Mouse (Mus musculus): ENCODE results near the gene Slc44a1. TPM values are rescaled to one million over a fixed set of nuclear protein-coding genes. Genes with fewer than 3 reads are reported as not detected.

The Slc44a1 gene
- polyA plus RNA-seq, 1 experiment, result 13.9 TPM

- no peak for TF ChIP-seq POLR2A (IDR thresholded peaks at IDR 0.05; ENCODE audit: borderline replicate concordance, extremely low read depth, insufficient read depth, insufficient read length, poor library complexity, severe bottlenecking)
- no peak for DNase-seq (ENCODE audit: low read depth)
Observed at GRCm38 (mm10) chr4:53437110-53437755, 3.0 kb upstream of the Slc44a1 start.

GRCm38 (mm10) chr4:53438386-53438785 lies 1.8 kb upstream of the Slc44a1 start:
- no peak for DNase-seq (ENCODE audit: low read depth)
- no peak for TF ChIP-seq CTCF (IDR thresholded peaks at IDR 0.05; ENCODE audit: borderline replicate concordance, extremely low read depth, insufficient read depth, insufficient read length)
- TF ChIP-seq POLR2A (IDR thresholded peaks at IDR 0.05; ENCODE audit: borderline replicate concordance, extremely low read depth, insufficient read depth, insufficient read length, poor library complexity, severe bottlenecking), result no peak

GRCm38 (mm10) chr4:53438836-53439480 lies 1.3 kb upstream of the Slc44a1 start:
- no peak for DNase-seq (ENCODE audit: low read depth)
- no peak for TF ChIP-seq CTCF (IDR thresholded peaks at IDR 0.05; ENCODE audit: borderline replicate concordance, extremely low read depth, insufficient read depth, insufficient read length)
- no peak for TF ChIP-seq POLR2A (IDR thresholded peaks at IDR 0.05; ENCODE audit: borderline replicate concordance, extremely low read depth, insufficient read depth, insufficient read length, poor library complexity, severe bottlenecking)

GRCm38 (mm10) chr4:53439636-53440009 lies 590 bp upstream of the Slc44a1 start:
- TF ChIP-seq POLR2A (IDR thresholded peaks at IDR 0.05; ENCODE audit: borderline replicate concordance, extremely low read depth, insufficient read depth, insufficient read length, poor library complexity, severe bottlenecking) (no peak), CTCF (IDR thresholded peaks at IDR 0.05; ENCODE audit: borderline replicate concordance, extremely low read depth, insufficient read depth, insufficient read length) (no peak)
- no peak for DNase-seq (ENCODE audit: low read depth)

DNA sequence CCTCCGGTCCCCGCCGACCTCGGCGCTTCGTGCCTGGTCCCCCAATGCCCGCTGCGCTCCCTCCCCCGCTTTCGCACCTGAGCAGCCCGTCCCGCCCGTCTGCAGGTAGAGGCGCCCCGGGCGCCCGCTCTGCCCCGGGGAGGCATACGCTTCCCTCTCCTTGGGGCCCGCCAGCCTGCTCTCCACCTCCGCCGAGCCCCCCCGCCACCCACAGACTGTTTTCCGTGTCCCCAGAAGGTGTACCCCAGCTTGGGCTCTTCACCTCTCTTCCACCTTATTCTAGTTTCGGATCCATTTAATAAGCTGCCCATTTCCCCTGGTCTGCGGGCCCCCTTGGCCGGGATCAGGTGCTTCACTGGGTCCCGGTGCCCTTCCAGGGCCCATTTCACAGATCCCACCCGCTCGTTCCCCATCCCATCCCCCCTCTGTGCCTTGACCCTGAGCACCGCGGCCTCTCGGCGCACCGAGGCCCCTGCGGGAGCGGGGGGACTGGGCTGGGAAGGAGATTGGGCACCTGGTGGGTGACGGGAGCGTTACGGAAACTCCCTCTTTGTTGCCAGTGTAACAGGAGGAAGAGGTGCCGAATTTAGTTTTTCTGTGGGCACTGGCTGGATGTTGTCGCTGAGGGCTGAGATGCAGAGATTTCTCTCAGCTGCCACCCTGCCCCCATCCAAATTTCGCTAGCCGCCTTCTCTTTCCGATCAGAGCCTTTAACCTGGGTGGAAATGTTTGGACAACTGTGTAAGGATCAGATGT lies 781 bp downstream of the Slc44a1 start:
- peak; percentile 60 for DNase-seq (ENCODE audit: low read depth)
- TF ChIP-seq POLR2A (IDR thresholded peaks at IDR 0.05; ENCODE audit: borderline replicate concordance, extremely low read depth, insufficient read depth, insufficient read length, poor library complexity, severe bottlenecking), result no peak
- TF ChIP-seq CTCF (IDR thresholded peaks at IDR 0.05; ENCODE audit: borderline replicate concordance, extremely low read depth, insufficient read depth, insufficient read length), result no peak

- DNase-seq (ENCODE audit: low read depth), result no peak
- TF ChIP-seq POLR2A (IDR thresholded peaks at IDR 0.05; ENCODE audit: borderline replicate concordance, extremely low read depth, insufficient read depth, insufficient read length, poor library complexity, severe bottlenecking) (no peak), CTCF (IDR thresholded peaks at IDR 0.05; ENCODE audit: borderline replicate concordance, extremely low read depth, insufficient read depth, insufficient read length) (no peak)
Observed at GRCm38 (mm10) chr4:53441683-53442082, 1.5 kb downstream of the Slc44a1 start.

GRCm38 (mm10) chr4:53446216-53446615 lies 6.0 kb downstream of the Slc44a1 start:
- DNase-seq (ENCODE audit: low read depth), result no peak
- no peak for TF ChIP-seq CTCF (IDR thresholded peaks at IDR 0.05; ENCODE audit: borderline replicate concordance, extremely low read depth, insufficient read depth, insufficient read length)
- no peak for TF ChIP-seq POLR2A (IDR thresholded peaks at IDR 0.05; ENCODE audit: borderline replicate concordance, extremely low read depth, insufficient read depth, insufficient read length, poor library complexity, severe bottlenecking)

DNA sequence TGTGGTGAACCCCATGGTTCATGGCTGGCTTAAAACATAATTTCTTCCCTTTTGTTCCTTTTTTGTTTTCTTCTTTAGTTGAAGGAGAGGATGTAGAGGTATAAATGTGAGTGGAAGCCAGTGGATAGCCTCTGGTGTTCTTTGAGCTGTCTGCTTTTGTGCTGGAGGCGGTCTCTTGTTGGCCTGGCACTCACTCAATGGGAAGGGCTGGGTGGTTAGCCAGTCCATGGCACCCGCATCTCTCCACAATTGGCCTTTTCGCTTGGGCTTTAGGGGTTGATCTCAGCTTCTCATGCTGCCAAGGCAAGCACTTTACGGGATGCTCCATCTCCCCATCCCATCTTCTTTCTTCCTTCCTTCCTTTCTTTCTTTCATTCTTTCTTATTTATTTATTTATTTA lies 7.6 kb downstream of the Slc44a1 start:
- no peak for DNase-seq (ENCODE audit: low read depth)
- no peak for TF ChIP-seq CTCF (IDR thresholded peaks at IDR 0.05; ENCODE audit: borderline replicate concordance, extremely low read depth, insufficient read depth, insufficient read length)
- no peak for TF ChIP-seq POLR2A (IDR thresholded peaks at IDR 0.05; ENCODE audit: borderline replicate concordance, extremely low read depth, insufficient read depth, insufficient read length, poor library complexity, severe bottlenecking)

GRCm38 (mm10) chr4:53450736-53451135 lies 10.5 kb downstream of the Slc44a1 start:
- no peak for TF ChIP-seq CTCF (IDR thresholded peaks at IDR 0.05; ENCODE audit: borderline replicate concordance, extremely low read depth, insufficient read depth, insufficient read length)
- no peak for TF ChIP-seq POLR2A (IDR thresholded peaks at IDR 0.05; ENCODE audit: borderline replicate concordance, extremely low read depth, insufficient read depth, insufficient read length, poor library complexity, severe bottlenecking)
- peak; percentile 73 for DNase-seq (ENCODE audit: low read depth)

DNA sequence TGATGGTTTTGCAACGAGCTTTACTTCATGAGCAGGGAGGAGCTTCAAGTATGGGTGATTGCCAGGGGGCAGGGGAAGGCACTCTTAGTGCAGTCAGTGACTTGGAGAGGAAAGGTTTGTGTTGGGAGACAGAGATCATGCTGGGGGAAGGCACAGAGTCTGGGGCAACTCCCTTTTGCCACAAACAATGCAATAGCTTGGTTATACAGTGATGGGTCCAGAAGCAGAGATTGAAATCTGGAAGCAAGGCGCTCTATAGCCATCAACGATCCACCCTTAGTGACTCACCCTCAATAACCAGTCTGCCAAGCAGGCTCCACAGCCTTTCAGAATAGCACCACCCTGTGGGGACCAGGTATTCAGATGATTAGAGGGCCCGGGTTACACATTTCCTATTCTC lies 11.7 kb downstream of the Slc44a1 start:
- TF ChIP-seq CTCF (IDR thresholded peaks at IDR 0.05; ENCODE audit: borderline replicate concordance, extremely low read depth, insufficient read depth, insufficient read length) (no peak), POLR2A (IDR thresholded peaks at IDR 0.05; ENCODE audit: borderline replicate concordance, extremely low read depth, insufficient read depth, insufficient read length, poor library complexity, severe bottlenecking) (no peak)
- no peak for DNase-seq (ENCODE audit: low read depth)

DNA sequence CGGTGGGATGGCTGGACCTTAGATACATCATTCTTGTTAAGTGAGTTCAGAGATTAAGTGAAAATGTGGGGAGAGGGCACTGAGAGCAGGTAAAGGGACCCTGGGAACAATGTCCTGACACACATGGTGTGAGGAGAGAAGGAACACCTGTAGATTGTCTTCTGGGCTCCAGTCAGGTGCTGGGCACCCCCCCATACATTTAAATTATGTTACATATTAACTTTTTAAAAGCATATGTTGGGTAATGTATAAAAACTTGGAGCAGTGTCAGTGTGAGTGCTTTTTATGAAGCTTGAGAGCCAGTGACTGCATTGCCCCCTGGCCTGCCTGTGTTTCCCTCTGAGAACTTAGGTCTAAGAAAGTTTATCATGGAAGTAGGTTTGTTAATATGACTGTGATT lies 12.2 kb downstream of the Slc44a1 start:
- DNase-seq (ENCODE audit: low read depth), result no peak
- TF ChIP-seq POLR2A (IDR thresholded peaks at IDR 0.05; ENCODE audit: borderline replicate concordance, extremely low read depth, insufficient read depth, insufficient read length, poor library complexity, severe bottlenecking) (no peak), CTCF (IDR thresholded peaks at IDR 0.05; ENCODE audit: borderline replicate concordance, extremely low read depth, insufficient read depth, insufficient read length) (no peak)
